Mouse (Mus musculus): ENCODE results near the gene Pld5. TPM values are rescaled to one million over a fixed set of nuclear protein-coding genes. Genes with fewer than 3 reads are reported as not detected.

The Pld5 gene
- polyA plus RNA-seq, 1 experiment from 2014 or later = 0.13 TPM

DNA sequence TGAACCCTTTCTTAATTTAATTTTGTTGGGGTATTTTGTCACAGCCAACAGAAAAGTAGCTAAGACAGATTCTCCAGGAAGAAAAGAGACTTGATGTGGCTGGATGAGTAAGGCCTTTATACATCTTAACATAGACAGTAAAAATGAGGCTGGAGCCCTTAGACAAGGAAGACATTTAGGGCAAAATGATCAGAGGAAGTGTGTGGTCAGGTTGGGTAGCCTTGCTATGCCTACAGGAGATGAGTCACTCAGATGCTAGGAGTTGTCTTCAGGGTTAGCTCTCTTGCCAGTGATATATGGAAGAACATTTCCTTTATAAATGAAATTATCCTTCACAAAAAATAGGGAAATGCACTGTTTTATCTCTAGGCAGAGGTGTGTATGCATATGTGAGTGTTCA lies 198.3 kb downstream of the Pld5 start:
- H3K27ac ChIP-seq (replicated peaks) = no peak overlapping the region
- no peaks in the 10 kb centered on the region for H3K27me3 ChIP-seq (ENCODE audit: control insufficient read depth, insufficient read depth, low read length)
- TF ChIP-seq EP300 (optimal IDR thresholded peaks at IDR 0.05) = no peak
- no peak for TF ChIP-seq CTCF (IDR thresholded peaks at IDR 0.05; ENCODE audit: low read depth)
- H3K4me3 ChIP-seq (ENCODE audit: low read depth, low read length) = no peak overlapping the region
- ATAC-seq (ENCODE audit: low FRiP score, low TSS enrichment) = no peak
- H3K9me3 ChIP-seq (ENCODE audit: control insufficient read depth, low read length) = no peaks in the 10 kb centered on the region
- no peaks in the 10 kb centered on the region for H3K36me3 ChIP-seq (ENCODE audit: control insufficient read depth, insufficient read depth, low read length)
- H3K9ac ChIP-seq (ENCODE audit: low read length) = no peak overlapping the region
- H3K4me1 ChIP-seq (replicated peaks; ENCODE audit: control insufficient read depth, insufficient read depth) = no peaks in the 10 kb centered on the region
- no peak for DNase-seq (ENCODE audit: low spot score)
- no peak overlapping the region for H3K4me2 ChIP-seq (replicated peaks; ENCODE audit: low read depth)

- no peak for ATAC-seq (ENCODE audit: low FRiP score, low TSS enrichment)
- Histone ChIP-seq H3K4me1 (replicated peaks; ENCODE audit: control insufficient read depth, insufficient read depth) (no peaks in the 10 kb centered on the region), H3K27me3 (ENCODE audit: control insufficient read depth, insufficient read depth, low read length) (no peaks in the 10 kb centered on the region), H3K4me2 (replicated peaks; ENCODE audit: low read depth) (no peak overlapping the region), H3K9me3 (ENCODE audit: control insufficient read depth, low read length) (no peaks in the 10 kb centered on the region), H3K36me3 (ENCODE audit: control insufficient read depth, insufficient read depth, low read length) (no peaks in the 10 kb centered on the region), H3K4me3 (ENCODE audit: low read depth, low read length) (no peak overlapping the region), H3K9ac (ENCODE audit: low read length) (no peak overlapping the region), H3K27ac (replicated peaks) (no peak overlapping the region)
- no peak for DNase-seq (ENCODE audit: low spot score)
- TF ChIP-seq EP300 (optimal IDR thresholded peaks at IDR 0.05) (no peak), CTCF (IDR thresholded peaks at IDR 0.05; ENCODE audit: low read depth) (no peak)
These were observed 199.3 kb downstream of the Pld5 start for GRCm38 (mm10) chr1:176075810-176076209.

DNA sequence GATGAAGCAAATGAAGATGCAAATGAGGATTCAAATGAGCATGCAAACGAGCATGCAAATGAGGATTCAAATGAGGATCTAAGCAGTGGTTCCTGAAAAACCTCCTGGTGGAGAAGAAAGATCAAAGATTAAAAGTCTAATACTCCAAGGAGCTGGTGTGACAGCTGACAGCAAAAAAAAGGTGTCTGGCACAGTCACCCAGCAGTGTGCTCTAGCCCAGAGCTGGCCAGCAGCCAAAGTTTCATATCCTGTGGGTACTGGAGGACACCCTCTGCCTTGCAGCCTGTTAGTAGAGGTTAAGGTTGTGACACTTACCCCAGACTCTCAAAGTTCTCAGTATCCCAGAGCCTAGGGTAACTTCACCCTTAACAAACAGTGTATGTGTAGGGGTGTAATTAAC lies 199.7 kb downstream of the Pld5 start:
- Histone ChIP-seq H3K27me3 (ENCODE audit: control insufficient read depth, insufficient read depth, low read length) (no peaks in the 10 kb centered on the region), H3K27ac (replicated peaks) (no peak overlapping the region), H3K9ac (ENCODE audit: low read length) (no peak overlapping the region), H3K9me3 (ENCODE audit: control insufficient read depth, low read length) (no peaks in the 10 kb centered on the region), H3K4me3 (ENCODE audit: low read depth, low read length) (no peak overlapping the region), H3K36me3 (ENCODE audit: control insufficient read depth, insufficient read depth, low read length) (no peaks in the 10 kb centered on the region), H3K4me1 (replicated peaks; ENCODE audit: control insufficient read depth, insufficient read depth) (no peaks in the 10 kb centered on the region), H3K4me2 (replicated peaks; ENCODE audit: low read depth) (no peak overlapping the region)
- ATAC-seq (ENCODE audit: low FRiP score, low TSS enrichment) = no peak
- 74% methylated on average over 1 of the region's 1 CpGs for WGBS
- no peak for DNase-seq (ENCODE audit: low spot score)
- TF ChIP-seq CTCF (IDR thresholded peaks at IDR 0.05; ENCODE audit: low read depth) (no peak), EP300 (optimal IDR thresholded peaks at IDR 0.05) (no peak)

DNA sequence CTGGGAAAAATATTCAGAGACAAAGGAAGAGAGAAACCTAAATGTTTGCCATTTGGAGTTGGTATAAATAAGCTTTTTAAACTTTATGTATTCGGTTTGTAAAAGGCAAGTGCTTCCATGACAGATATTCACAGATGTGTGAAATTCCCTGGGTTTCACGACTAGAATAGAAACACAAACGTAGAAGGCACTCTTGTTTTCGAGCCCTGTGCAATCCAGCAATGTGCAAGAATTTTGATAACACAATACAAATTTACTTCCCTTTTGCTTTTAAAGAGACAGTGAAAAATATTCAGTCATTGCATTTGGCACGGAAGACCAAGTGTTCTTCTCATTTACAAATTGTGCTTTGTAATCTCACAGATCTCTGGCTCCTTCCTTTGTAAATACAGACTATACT lies 200.6 kb downstream of the Pld5 start:
- 26% methylated on average over 5 of the region's 5 CpGs for WGBS
- H3K4me2 ChIP-seq (replicated peaks; ENCODE audit: low read depth) = no peak overlapping the region
- H3K9ac ChIP-seq (ENCODE audit: low read length) = no peak overlapping the region
- ATAC-seq (ENCODE audit: low FRiP score, low TSS enrichment) = no peak
- H3K36me3 ChIP-seq (ENCODE audit: control insufficient read depth, insufficient read depth, low read length) = no peaks in the 10 kb centered on the region
- no peak for TF ChIP-seq CTCF (IDR thresholded peaks at IDR 0.05; ENCODE audit: low read depth)
- TF ChIP-seq EP300 (optimal IDR thresholded peaks at IDR 0.05) = no peak
- no peak for DNase-seq (ENCODE audit: low spot score)
- H3K27me3 ChIP-seq (ENCODE audit: control insufficient read depth, insufficient read depth, low read length) = no peaks in the 10 kb centered on the region
- no peak overlapping the region for H3K4me3 ChIP-seq (ENCODE audit: low read depth, low read length)
- no peaks in the 10 kb centered on the region for H3K9me3 ChIP-seq (ENCODE audit: control insufficient read depth, low read length)
- no peaks in the 10 kb centered on the region for H3K4me1 ChIP-seq (replicated peaks; ENCODE audit: control insufficient read depth, insufficient read depth)
- H3K27ac ChIP-seq (replicated peaks) = no peak overlapping the region

DNA sequence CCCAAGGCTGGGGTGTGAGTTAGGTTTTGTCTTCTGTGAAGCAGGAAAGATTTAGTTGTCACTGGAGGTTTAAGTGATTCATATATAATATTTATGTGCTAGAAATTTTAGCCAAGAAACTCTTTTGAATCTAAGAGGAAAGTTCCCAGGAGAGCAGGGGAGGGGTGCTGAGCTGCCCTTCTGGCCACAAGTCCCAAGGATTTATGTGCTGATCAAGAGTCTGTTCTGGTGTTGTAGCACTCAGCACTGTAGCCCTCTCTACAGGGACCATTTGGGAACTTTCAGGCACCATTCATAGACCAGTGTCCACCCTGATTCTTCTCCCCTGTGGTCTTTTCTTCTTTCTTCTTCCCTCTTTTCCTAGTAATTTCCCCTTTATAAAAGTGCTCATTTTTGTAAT lies 209.8 kb downstream of the Pld5 start:
- H3K36me3 ChIP-seq (ENCODE audit: control insufficient read depth, insufficient read depth, low read length) = no peaks in the 10 kb centered on the region
- DNase-seq (ENCODE audit: low spot score) (no peak), ATAC-seq (ENCODE audit: low FRiP score, low TSS enrichment) (no peak)
- no peak overlapping the region for H3K27ac ChIP-seq (replicated peaks)
- no peak for TF ChIP-seq EP300 (optimal IDR thresholded peaks at IDR 0.05)
- TF ChIP-seq CTCF (IDR thresholded peaks at IDR 0.05; ENCODE audit: low read depth) = no peak
- H3K9me3 ChIP-seq (ENCODE audit: control insufficient read depth, low read length) = no peaks in the 10 kb centered on the region
- H3K4me1 ChIP-seq (replicated peaks; ENCODE audit: control insufficient read depth, insufficient read depth) = no peaks in the 10 kb centered on the region
- no peak overlapping the region for H3K9ac ChIP-seq (ENCODE audit: low read length)
- H3K27me3 ChIP-seq (ENCODE audit: control insufficient read depth, insufficient read depth, low read length) = no peaks in the 10 kb centered on the region
- no peak overlapping the region for H3K4me3 ChIP-seq (ENCODE audit: low read depth, low read length)
- no peak overlapping the region for H3K4me2 ChIP-seq (replicated peaks; ENCODE audit: low read depth)

- no peak overlapping the region for H3K9ac ChIP-seq (ENCODE audit: low read length)
These were observed 210.6 kb downstream of the Pld5 start for GRCm38 (mm10) chr1:176064471-176064870.

More at GRCm38 (mm10) chr1:176064471-176064870, 210.6 kb downstream of the Pld5 start:
- no peak overlapping the region for H3K4me3 ChIP-seq (ENCODE audit: low read depth, low read length)
- H3K27ac ChIP-seq (replicated peaks) = no peak overlapping the region
- no peak for DNase-seq (ENCODE audit: low spot score)
- no peaks in the 10 kb centered on the region for H3K36me3 ChIP-seq (ENCODE audit: control insufficient read depth, insufficient read depth, low read length)
- TF ChIP-seq CTCF (IDR thresholded peaks at IDR 0.05; ENCODE audit: low read depth) = no peak
- no peak for TF ChIP-seq EP300 (optimal IDR thresholded peaks at IDR 0.05)
- no peaks in the 10 kb centered on the region for H3K27me3 ChIP-seq (ENCODE audit: control insufficient read depth, insufficient read depth, low read length)
- no peaks in the 10 kb centered on the region for H3K4me1 ChIP-seq (replicated peaks; ENCODE audit: control insufficient read depth, insufficient read depth)
- H3K9me3 ChIP-seq (ENCODE audit: control insufficient read depth, low read length) = no peaks in the 10 kb centered on the region
- no peak for ATAC-seq (ENCODE audit: low FRiP score, low TSS enrichment)
- H3K4me2 ChIP-seq (replicated peaks; ENCODE audit: low read depth) = no peak overlapping the region

Measured in stomach, postnatal 0 days (tissue).